Mouse (Mus musculus) ES-Bruce4 (cell line): Measurements from ENCODE around the gene Gm11168.
"Not testable (repeated sequence)": the region's sequence is repeated elsewhere in the genome, so short reads cannot be mapped to it uniquely, and the experiment has no call there.

ENCODE experiments used
- CTCF ChIP-seq: IDR thresholded peaks from one replicate; pipeline ENCODE4 v1.8.1; 2011; ENCODE audit warnings: low read depth, low read length
- EP300 ChIP-seq: IDR thresholded peaks from 2 replicates; pipeline ENCODE4 v1.6.1; 2011; ENCODE audit warnings: low read depth, low read length; ENCODE audit not compliant: insufficient read depth

DNA sequence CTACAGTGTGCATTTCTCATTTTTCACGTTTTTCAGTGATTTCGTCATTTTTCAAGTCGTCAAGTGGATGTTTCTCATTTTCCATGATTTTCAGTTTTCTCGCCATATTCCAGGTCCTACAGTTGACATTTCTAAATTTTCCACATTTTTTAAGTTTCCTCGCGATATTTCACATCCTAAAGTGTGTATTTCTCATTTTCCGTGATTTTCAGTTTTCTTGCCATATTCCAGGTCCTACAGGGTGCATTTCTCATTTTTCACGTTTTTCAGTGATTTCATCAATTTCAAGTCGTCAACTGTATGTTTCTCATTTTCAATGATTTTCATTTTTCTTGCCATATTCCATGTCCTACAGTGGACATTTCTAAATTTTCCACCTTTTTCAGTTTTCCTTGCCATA is 14.0 kb downstream of the Gm11168 start, which contains the start of gene Gm10719:
- TF ChIP-seq CTCF, EP300: not testable (repeated sequence)
